Mouse (Mus musculus) MEL (cell line): ENCODE data around the gene Sh3pxd2b.

Experiments
- EP300 ChIP-seq, 2 experiments: IDR thresholded peaks; 2 replicates each; pipeline ENCODE4 v1.6.1; 2011; ENCODE audit warnings: improper control_type of control experiment in 2 of 2, low read length in 2 of 2, low read depth in 1 of 2, mild to moderate bottlenecking in 1 of 2
- MAX ChIP-seq: IDR thresholded peaks from 2 replicates; pipeline ENCODE4 v1.6.1; 2011; ENCODE audit warnings: low read length, improper control_type of control experiment
- MAZ ChIP-seq: IDR thresholded peaks from 2 replicates; pipeline ENCODE4 v1.6.1; 2012; ENCODE audit warnings: low read depth, mild to moderate bottlenecking, inconsistent platforms, low read length, improper control_type of control experiment
- RAD21 ChIP-seq: IDR thresholded peaks from 2 replicates; pipeline ENCODE4 v1.6.1; 2011; ENCODE audit warnings: mild to moderate bottlenecking, low read depth, low read length, improper control_type of control experiment
- SMC3 ChIP-seq: IDR thresholded peaks from 2 replicates; pipeline ENCODE4 v1.6.1; 2011; ENCODE audit warnings: low read depth, low read length, improper control_type of control experiment
- USF1 ChIP-seq: IDR thresholded peaks from 2 replicates; pipeline ENCODE4 v1.6.1; 2014; ENCODE audit warnings: low read depth, mild to moderate bottlenecking, inconsistent platforms, low read length, improper control_type of control experiment, moderate library complexity
- ZNF384 ChIP-seq: IDR thresholded peaks from 2 replicates; pipeline ENCODE4 v1.6.1; 2012; ENCODE audit warnings: low read depth, mild to moderate bottlenecking, inconsistent platforms, low read length, improper control_type of control experiment

DNA sequence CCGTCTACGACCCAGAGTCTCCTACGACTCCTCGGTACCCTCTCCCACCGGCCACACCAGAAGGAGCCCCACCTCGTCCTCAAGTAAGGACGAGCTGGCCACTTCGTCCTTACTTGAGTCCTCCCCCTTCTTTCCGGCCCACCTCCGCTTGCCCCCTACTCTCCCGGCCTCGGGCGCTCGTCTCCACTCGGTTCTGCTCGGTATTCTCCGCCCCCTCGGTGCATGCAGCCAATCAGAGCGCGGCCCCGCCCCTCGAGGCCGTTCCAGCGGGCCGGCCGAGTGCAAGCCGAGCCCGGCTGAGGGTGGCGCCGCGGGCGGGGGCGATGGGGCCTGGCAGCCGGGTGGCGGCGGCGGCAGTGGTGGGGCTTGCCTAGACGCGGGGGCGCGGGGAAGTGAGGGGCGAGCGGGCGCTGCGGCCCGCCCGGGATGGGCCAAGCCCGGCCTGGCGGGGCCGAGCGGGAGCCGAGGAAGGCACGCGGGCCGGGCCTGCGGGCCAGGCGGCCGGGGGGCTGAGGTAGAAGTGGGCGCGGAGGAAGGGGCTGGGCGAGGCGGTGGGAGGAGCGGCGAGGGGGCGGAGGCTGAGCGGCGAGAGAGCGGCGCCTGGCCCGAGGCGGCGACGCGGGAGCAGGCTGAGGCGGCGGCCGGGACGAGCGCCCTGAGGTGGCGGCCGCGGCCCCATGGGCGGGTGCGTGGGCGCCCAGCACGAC lies 107.3 kb downstream of the Sh3pxd2b start, which contains the start of gene Ubtd2:
- TF ChIP-seq USF1 = no peak
- TF ChIP-seq RAD21 = no peak
- no peak for TF ChIP-seq ZNF384
- TF ChIP-seq SMC3 = no peak
- TF ChIP-seq EP300 (IDR thresholded peaks at IDR 0.05; ENCODE audit: low read depth in 1 of 2, low read length in 2 of 2) = no peak; a peak in 1 of 4 replicates
- peak; percentile 32; the same call in 1 of the 2 replicates for TF ChIP-seq MAX
- TF ChIP-seq MAZ = peak; percentile 77; the same call in 1 of the 2 replicates
